Mouse (Mus musculus) spleen, adult 2 months (tissue): ENCODE measurements around the gene March5.

Experiments used
- CTCF ChIP-seq: fragments of 200-500 bp; IDR thresholded peaks from 2 replicates; pipeline ENCODE4 v1.5.1; 2011; ENCODE audit warnings: mild to moderate bottlenecking, inconsistent platforms; ENCODE audit not compliant: insufficient read depth, insufficient read length, insufficient replicate concordance; ENCODE audit errors: extremely low read depth
- POLR2A ChIP-seq: fragments of 200-500 bp; IDR thresholded peaks from 2 replicates; pipeline ENCODE4 v1.6.1; 2011; ENCODE audit warnings: low read depth, low read length, inconsistent platforms

DNA sequence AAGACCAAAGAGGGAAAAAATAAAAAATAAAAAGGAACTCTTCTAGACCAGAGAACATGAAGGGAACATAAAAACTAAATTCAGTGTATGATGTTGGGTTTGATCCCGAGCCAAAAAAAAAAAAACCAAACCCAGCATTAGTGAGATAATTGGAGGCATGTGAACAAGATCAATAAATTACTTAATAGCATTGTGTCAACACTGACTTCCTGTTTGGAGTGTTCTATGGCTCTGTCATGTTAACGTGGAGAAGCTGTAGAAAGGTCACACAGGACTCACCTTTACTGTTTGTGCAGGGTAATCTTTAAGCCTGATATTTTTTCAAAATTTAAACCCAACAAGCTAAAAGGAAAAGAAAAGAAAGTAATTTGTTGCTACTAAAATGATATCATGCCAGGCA lies 35.4 kb downstream of the March5 start:
- TF ChIP-seq CTCF, result no peak
- TF ChIP-seq POLR2A, result no peak
